Mouse (Mus musculus) embryonic facial prominence, embryonic 11.5 days (tissue): ENCODE measurements around the gene Npas2. TPM values are rescaled to one million over a fixed set of nuclear protein-coding genes. Genes with fewer than 3 reads are reported as not detected.

ENCODE experiments used
- ATAC-seq: fragments of 200-750 bp; cut with Nextera tagmentation; replicated peaks from 2 replicates; pipeline ENCODE4 v1.8.0; 2017; ENCODE audit warnings: low read depth; ENCODE audit not compliant: insufficient number of reproducible peaks, low FRiP score, low TSS enrichment
- DNase-seq: peaks from one replicate; pipeline ENCODE4 v3.0.0-alpha.2; 2015; ENCODE audit warnings: low spot score
- H3K27ac ChIP-seq: fragments of 300-500 bp; sonication (generic); replicated peaks from 2 replicates; pipeline ENCODE4 v1.5.1; 2014; ENCODE audit warnings: mild to moderate bottlenecking, low read depth, low read length, control low read depth
- H3K27me3 ChIP-seq: fragments of 300-500 bp; sonication (generic); 2 replicates; pipeline ENCODE4 v1.6.1; 2014; ENCODE audit warnings: mild to moderate bottlenecking, low read length, moderate library complexity, mixed read lengths; ENCODE audit not compliant: control insufficient read depth, insufficient read depth
- H3K36me3 ChIP-seq: fragments of 300-500 bp; sonication (generic); replicated peaks from 2 replicates; pipeline ENCODE4 v1.6.1; 2014; ENCODE audit warnings: low read depth, mild to moderate bottlenecking, low read length, moderate library complexity, mixed read lengths; ENCODE audit not compliant: control insufficient read depth, insufficient read depth
- H3K4me1 ChIP-seq: fragments of 300-500 bp; sonication (generic); 2 replicates; pipeline ENCODE4 v1.6.1; 2014; ENCODE audit warnings: low read length, mixed read lengths; ENCODE audit not compliant: control insufficient read depth, insufficient read depth
- H3K4me2 ChIP-seq: fragments of 300-500 bp; sonication (generic); 2 replicates; pipeline ENCODE4 v1.6.1; 2014; ENCODE audit warnings: low read depth, mild to moderate bottlenecking, control low read depth, low read length, moderate library complexity
- H3K4me3 ChIP-seq: fragments of 300-500 bp; sonication (generic); 2 replicates; pipeline ENCODE4 v1.5.1; 2014; ENCODE audit warnings: low read depth, low read length, control low read depth
- H3K9ac ChIP-seq: fragments of 300-500 bp; sonication (generic); replicated peaks from 2 replicates; pipeline ENCODE4 v1.6.1; 2014; ENCODE audit warnings: mild to moderate bottlenecking, control low read depth, low read length
- H3K9me3 ChIP-seq: fragments of 300-500 bp; sonication (generic); replicated peaks from 2 replicates; pipeline ENCODE4 v1.6.1; 2016; ENCODE audit warnings: mild to moderate bottlenecking, low read length, inconsistent platforms, mixed read lengths; ENCODE audit not compliant: control insufficient read depth
- WGBS: fragments of 180-500 bp; shearing (Covaris S2); extraction: QIAGEN DNeasy Blood & Tissue Kit; methylation state at CpG from one replicate; pipeline ENCODE4 v1.1.7; 2014; 5-methylcytosine and 5-hydroxymethylcytosine counted together
- polyA plus RNA-seq: library from polyadenylated mRNA; unstranded; fragments of >200 nt; fragmentation: Nextera tagmentation; extraction: Ambion mirVana; gene quantifications from 2 replicates; pipeline ENCODE4 v1.2.1, GENCODE M21; 2014

The Npas2 gene
- polyA plus RNA-seq, 1 experiment from 2014 or later: 0.06 TPM

DNA sequence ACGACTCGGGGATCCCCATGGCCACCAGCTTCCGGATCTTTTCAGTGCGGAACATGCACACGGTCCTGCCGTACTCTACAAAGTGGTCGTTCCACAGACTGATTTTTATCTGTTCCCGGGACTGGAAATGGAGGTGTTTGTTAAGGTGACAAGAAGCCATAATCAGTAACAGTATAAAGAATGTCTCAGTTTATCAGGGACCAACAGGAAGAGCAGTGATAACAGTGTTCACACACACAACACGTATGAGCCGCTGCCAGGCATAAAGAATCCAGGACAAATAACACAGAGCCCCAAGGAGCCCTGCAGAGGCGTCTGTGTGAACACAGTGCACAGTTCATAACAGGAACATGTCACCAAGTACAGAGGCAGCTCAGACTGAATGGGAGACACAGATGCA, 195.8 kb downstream of the Npas2 start:
- Histone ChIP-seq H3K36me3 (no peaks in the 10 kb centered on the region), H3K9ac (no peak overlapping the region), H3K4me1 (no peaks in the 10 kb centered on the region), H3K4me3 (no peak overlapping the region), H3K27me3 (no peaks in the 10 kb centered on the region), H3K9me3 (no peaks in the 10 kb centered on the region), H3K27ac (no peak overlapping the region), H3K4me2 (no peak overlapping the region)
- ATAC-seq (no peak), DNase-seq (no peak)
- WGBS: 87% methylated on average over 11 of the region's 11 CpGs

DNA sequence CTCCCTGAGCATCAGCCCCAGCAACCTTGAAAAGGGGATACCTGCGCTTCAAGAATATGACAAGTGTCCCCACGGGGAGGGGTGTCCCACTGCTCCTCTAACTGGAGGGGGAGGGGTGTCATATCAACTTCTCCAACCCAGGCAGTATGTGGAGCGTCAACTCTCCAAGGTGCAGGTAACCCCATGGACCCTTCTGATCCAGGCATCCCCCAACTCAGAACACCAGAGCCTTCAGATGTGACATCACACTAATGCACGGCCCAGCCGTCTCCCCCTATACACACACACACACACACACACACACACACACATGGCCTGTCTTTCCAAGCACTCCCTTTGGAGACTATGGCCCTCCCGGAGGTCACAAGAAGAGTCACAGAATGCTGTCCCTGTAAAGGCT, 198.1 kb downstream of the Npas2 start:
- Histone ChIP-seq H3K9me3 (no peaks in the 10 kb centered on the region), H3K4me3 (no peak overlapping the region), H3K4me1 (no peaks in the 10 kb centered on the region), H3K27ac (no peak overlapping the region), H3K4me2 (no peak overlapping the region), H3K36me3 (no peaks in the 10 kb centered on the region), H3K27me3 (no peaks in the 10 kb centered on the region), H3K9ac (no peak overlapping the region)
- ATAC-seq (no peak), DNase-seq (no peak)
- WGBS: 94% methylated on average over 6 of the region's 6 CpGs

GRCm38 (mm10) chr1:39392189-39392588, 198.7 kb downstream of the Npas2 start:
- ATAC-seq (no peak), DNase-seq (peak; percentile 82)
- H3K4me1 ChIP-seq: no peaks in the 10 kb centered on the region
- no peaks in the 10 kb centered on the region for H3K36me3 ChIP-seq
- WGBS: 55% methylated on average over 3 of the region's 3 CpGs
- H3K9ac ChIP-seq: no peak overlapping the region
- no peaks in the 10 kb centered on the region for H3K27me3 ChIP-seq
- H3K9me3 ChIP-seq: no peaks in the 10 kb centered on the region
- no peak overlapping the region for H3K4me2 ChIP-seq
- no peak overlapping the region for H3K27ac ChIP-seq
- no peak overlapping the region for H3K4me3 ChIP-seq

DNA sequence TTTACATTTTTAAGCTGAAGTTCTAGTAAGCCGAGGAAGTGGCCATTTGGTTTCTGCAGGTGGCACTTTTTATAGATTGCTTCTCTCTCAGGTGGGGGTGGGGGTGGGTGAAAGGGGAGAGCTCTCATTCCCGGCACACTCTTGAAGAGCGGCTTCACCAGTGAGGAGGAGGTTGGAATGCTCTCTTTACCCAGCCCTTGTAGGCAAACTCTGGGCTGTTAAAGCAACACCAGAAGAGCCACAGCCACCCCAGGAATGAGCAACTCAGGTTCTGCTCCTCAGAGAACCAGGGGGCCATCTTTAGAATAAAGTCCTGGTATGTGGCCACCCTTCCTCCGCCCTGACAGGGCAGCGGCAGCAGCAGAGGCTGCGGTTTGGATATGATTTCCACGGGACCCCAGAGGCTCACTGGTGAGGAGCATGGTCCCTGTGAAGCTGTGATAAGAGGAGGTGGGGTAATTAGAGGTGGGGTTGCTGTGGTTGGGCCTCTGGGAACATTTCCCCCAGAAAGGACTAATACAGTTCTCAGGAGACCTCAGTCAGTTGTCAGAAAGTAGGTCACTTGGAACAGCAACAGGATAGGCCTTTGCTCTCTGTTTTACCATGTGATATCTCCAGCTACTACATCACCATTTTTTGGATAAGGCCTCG, 199.8 kb downstream of the Npas2 start:
- Histone ChIP-seq H3K9ac (no peak overlapping the region), H3K4me2 (no peak overlapping the region), H3K27ac (no peak overlapping the region), H3K9me3 (no peaks in the 10 kb centered on the region), H3K4me1 (no peaks in the 10 kb centered on the region), H3K27me3 (no peaks in the 10 kb centered on the region), H3K36me3 (no peaks in the 10 kb centered on the region), H3K4me3 (no peak overlapping the region)
- ATAC-seq (no peak), DNase-seq (no peak)
- 84% methylated on average over 8 of the region's 8 CpGs for WGBS

DNA sequence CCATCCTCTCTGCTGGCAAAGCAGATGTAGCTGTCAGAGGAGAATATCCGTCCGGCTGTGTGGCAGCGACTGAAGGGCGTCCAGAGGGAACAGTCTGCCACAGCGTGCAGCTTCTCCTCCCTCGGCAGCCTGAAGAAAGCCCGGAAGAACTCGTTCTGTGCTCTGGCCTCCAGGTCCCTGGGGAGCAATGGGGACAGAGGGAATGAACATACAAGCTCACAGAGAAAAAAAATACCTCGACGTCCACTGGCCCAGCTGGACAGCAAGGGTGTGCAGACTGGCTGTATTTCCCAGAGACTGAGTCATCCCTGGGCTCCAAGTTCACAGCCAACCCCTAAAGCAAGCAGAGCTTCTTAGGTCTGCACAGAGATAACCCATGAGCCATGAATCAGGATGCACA, 200.6 kb downstream of the Npas2 start:
- H3K36me3 ChIP-seq: no peaks in the 10 kb centered on the region
- no peak overlapping the region for H3K9ac ChIP-seq
- H3K4me2 ChIP-seq: no peak overlapping the region
- ATAC-seq (no peak), DNase-seq (no peak)
- no peaks in the 10 kb centered on the region for H3K4me1 ChIP-seq
- H3K27ac ChIP-seq: no peak overlapping the region
- 53% methylated on average over 10 of the region's 10 CpGs for WGBS
- H3K9me3 ChIP-seq: no peaks in the 10 kb centered on the region
- no peak overlapping the region for H3K4me3 ChIP-seq
- no peaks in the 10 kb centered on the region for H3K27me3 ChIP-seq

- H3K27me3 ChIP-seq: no peaks in the 10 kb centered on the region
- no peak for DNase-seq
- H3K36me3 ChIP-seq: no peaks in the 10 kb centered on the region
- H3K4me3 ChIP-seq: no peak overlapping the region
- ATAC-seq: no peak
- WGBS: 85% methylated on average over 3 of the region's 3 CpGs
- H3K9ac ChIP-seq: no peak overlapping the region
- no peak overlapping the region for H3K4me2 ChIP-seq
- H3K9me3 ChIP-seq: no peaks in the 10 kb centered on the region
- H3K4me1 ChIP-seq: no peaks in the 10 kb centered on the region
- no peak overlapping the region for H3K27ac ChIP-seq
Measured at GRCm38 (mm10) chr1:39394650-39395049, 201.1 kb downstream of the Npas2 start.

DNA sequence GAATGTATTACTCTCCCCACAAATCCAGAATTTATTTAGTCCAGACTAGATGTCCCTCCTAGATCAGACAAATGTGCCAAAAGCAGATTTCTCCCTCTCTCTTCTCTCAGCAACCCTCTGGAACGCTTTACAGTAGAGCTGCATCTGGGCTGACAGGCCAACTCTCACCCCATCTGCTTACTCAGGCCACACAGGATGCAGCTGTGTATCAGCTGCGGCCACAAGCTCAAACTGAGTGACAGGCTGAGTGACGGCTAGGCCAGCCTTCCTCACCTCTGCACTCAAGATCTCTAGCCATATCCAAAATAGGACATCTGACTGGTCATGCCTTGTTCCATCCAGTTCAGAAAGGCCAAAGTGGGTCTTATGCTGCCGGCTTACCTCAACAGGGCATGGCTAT, 202.8 kb downstream of the Npas2 start:
- no peak overlapping the region for H3K9ac ChIP-seq
- H3K4me2 ChIP-seq: no peak overlapping the region
- no peaks in the 10 kb centered on the region for H3K36me3 ChIP-seq
- DNase-seq (no peak), ATAC-seq (no peak)
- no peak overlapping the region for H3K4me3 ChIP-seq
- 63% methylated on average over 4 of the region's 4 CpGs for whole genome bisulfite sequencing
- H3K27me3 ChIP-seq: no peaks in the 10 kb centered on the region
- no peak overlapping the region for H3K27ac ChIP-seq
- H3K9me3 ChIP-seq: no peaks in the 10 kb centered on the region
- no peaks in the 10 kb centered on the region for H3K4me1 ChIP-seq

DNA sequence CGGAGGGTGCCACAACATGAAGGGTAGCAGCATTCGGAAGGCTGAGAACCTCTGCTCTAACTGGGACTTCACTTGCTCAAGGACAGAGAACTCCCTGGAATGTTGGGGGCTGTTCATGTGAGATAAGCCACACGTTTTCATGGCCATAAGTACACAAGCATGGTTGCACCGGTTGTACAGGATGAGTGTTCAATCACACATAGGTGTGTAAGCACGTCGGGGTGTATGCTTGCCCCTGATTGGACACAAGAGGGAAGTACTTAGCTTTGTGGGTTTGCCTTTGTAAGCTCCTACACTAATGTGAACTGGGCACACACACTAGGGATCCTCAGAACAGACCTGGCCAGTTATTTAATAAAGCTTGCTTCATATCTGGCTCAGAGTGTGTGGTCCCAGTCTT, 204.8 kb downstream of the Npas2 start:
- no peak overlapping the region for H3K9ac ChIP-seq
- no peaks in the 10 kb centered on the region for H3K4me1 ChIP-seq
- 93% methylated on average over 6 of the region's 6 CpGs for WGBS
- no peak overlapping the region for H3K27ac ChIP-seq
- no peak overlapping the region for H3K4me2 ChIP-seq
- no peak for DNase-seq
- no peak overlapping the region for H3K4me3 ChIP-seq
- no peak for ATAC-seq
- no peaks in the 10 kb centered on the region for H3K9me3 ChIP-seq
- no peaks in the 10 kb centered on the region for H3K27me3 ChIP-seq
- no peaks in the 10 kb centered on the region; the same call in 1 of the 2 replicates for H3K36me3 ChIP-seq
